Mouse (Mus musculus): ENCODE measurements around the gene Atpaf2.

DNA sequence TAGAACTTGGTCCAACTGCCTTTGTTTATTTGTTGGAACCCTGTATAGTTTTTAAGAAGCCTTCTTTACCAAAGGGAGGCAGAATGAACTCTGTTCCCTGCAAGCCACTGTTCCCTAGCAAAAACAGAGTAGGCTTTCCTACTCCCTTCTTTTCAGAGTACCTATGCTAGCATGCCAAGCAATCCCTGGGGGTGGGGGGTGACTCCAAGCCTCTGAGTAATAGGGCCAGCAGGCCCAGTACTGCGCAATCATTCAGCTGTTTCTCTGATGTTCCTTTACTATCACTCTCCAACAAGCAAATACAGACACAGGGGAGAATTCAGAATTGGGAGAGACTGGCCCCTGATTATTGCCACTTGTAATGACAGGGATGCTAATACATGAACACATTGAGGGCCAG is 11.7 kb downstream of the Atpaf2 start:
- TF ChIP-seq POLR2A (IDR thresholded peaks at IDR 0.05; ENCODE audit: low read depth, low read length) (no peak), MAFK (IDR thresholded peaks at IDR 0.05; ENCODE audit: insufficient replicate concordance, low read length) (no peak)

Data from CH12.LX (cell line).